Mouse (Mus musculus) kidney, adult 2 months (tissue): Measurements from ENCODE around the gene Gm1993. TPM values are rescaled to one million over a fixed set of nuclear protein-coding genes. Genes with fewer than 3 reads are reported as not detected.
"Not testable (repeated sequence)": the region's sequence is repeated elsewhere in the genome, so short reads cannot be mapped to it uniquely, and the experiment has no call there.

ENCODE experiments used
- DNase-seq: peaks from one replicate; pipeline ENCODE4 v3.0.0; 2021
- H3K27ac ChIP-seq: fragments of 200-500 bp; 2 replicates; pipeline ENCODE4 v1.5.1; 2012; ENCODE audit warnings: low read depth, low read length, control low read depth, inconsistent platforms; ENCODE audit not compliant: insufficient read depth
- H3K27me3 ChIP-seq: fragments of 200-500 bp; replicated peaks from 2 replicates; pipeline ENCODE4 v1.6.1; 2012; ENCODE audit warnings: mild to moderate bottlenecking, moderate library complexity, low read length, inconsistent platforms; ENCODE audit not compliant: control insufficient read depth, insufficient read depth
- H3K36me3 ChIP-seq: fragments of 200-500 bp; 2 replicates; pipeline ENCODE4 v1.6.1; 2012; ENCODE audit warnings: mild to moderate bottlenecking, moderate library complexity, low read length, inconsistent platforms; ENCODE audit not compliant: control insufficient read depth, insufficient read depth
- H3K4me1 ChIP-seq: fragments of 200-500 bp; 2 replicates; pipeline ENCODE4 v1.6.1; 2011; ENCODE audit warnings: low read length; ENCODE audit not compliant: control insufficient read depth, insufficient read depth
- H3K4me3 ChIP-seq: fragments of 200-500 bp; 2 replicates; pipeline ENCODE4 v1.5.1; 2011; ENCODE audit warnings: mild to moderate bottlenecking, low read depth, low read length, control low read depth; ENCODE audit not compliant: insufficient read depth
- WGBS: fragments of 180-500 bp; shearing (Covaris S2); methylation state at CpG from one replicate; pipeline ENCODE4 v1.1.7; 2018; 5-methylcytosine and 5-hydroxymethylcytosine counted together
- polyA plus RNA-seq: library from polyadenylated mRNA; depleted of rRNA; stranded (reverse); fragments of >200 nt; gene quantifications from 2 replicates; pipeline ENCODE4 v1.2.3, GENCODE M21; 2012; rRNA removed

The Gm1993 gene
- polyA plus RNA-seq = not detected in 2 replicates

GRCm38 (mm10) chrX:25570352-25570751, at the start of gene Gm1993:
Gm1993 (minus strand) TSS chrX:25570452.
- H3K4me1 ChIP-seq, H3K27ac ChIP-seq, DNase-seq, H3K4me3 ChIP-seq, H3K36me3 ChIP-seq, H3K27me3 ChIP-seq: not testable (repeated sequence)
- WGBS = 88% methylated on average over 7 of the region's 7 CpGs
